ENCODE assay signal across 8 mouse cellular contexts in the genomic region with DNA sequence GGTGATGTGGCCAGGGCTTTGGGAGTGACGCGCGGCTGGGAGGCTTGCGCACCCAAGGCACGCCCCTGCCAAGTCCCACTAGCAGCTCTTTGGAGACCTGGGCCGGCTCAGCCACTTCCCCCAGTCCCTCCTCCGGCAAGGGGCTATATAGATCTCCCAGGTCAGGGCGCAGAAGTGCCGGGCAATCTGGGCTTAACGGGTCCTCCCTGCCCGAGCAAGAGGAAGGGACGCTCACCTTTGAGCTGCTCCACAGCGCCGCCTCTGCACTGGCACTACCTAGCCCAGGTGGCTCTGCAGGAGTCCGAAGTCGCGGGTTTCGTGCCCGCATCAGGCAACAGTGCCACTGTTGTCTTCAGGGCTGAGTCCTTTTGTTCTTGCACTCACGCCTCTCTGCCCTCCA. TPM values are rescaled to one million over a fixed set of nuclear protein-coding genes. Genes with fewer than 3 reads are reported as not detected.
DNase-seq lines count a peak whose midpoint lies in the region; ATAC-seq lines count a peak whose summit lies in the region.

A gene (plus strand): TSS at position 177 of the 400 bp plus-strand sequence.

- intact Hi-C loops in heart, postnatal 10 days (cut with DNase I): no loop called here

- no peak within 1 kb of the TSS for H3K9ac ChIP-seq in lung, embryonic 16.5 days (ENCODE audit: low read length)

- H3K9me3 ChIP-seq in lung, embryonic 16.5 days (ENCODE audit: control insufficient read depth, low read length): no peaks in the 10 kb centered on the region

- no peak for DNase-seq in lung, adult 18-20 months
- DNase-seq in cerebellum, postnatal 14 days: peak; percentile 35 to 45
- DNase-seq in heart, postnatal 10 days: no peak
- DNase-seq in layer of hippocampus, postnatal 25 days (ENCODE audit: extremely low spot score in 1 of 2, low spot score in 1 of 2): no peak
- DNase-seq in urinary bladder, postnatal 4 days (ENCODE audit: low spot score in 2 of 2): no peak

- H3K36me3 ChIP-seq in lung, embryonic 16.5 days (ENCODE audit: control insufficient read depth, insufficient read depth, low read length): no peaks in the 10 kb centered on the region

- peak within 1 kb of the TSS; percentile 27 for H3K4me3 ChIP-seq in lung, embryonic 16.5 days (ENCODE audit: low read length)

- no peak for ATAC-seq in lung, embryonic 16.5 days (ENCODE audit: low read depth)
- peak; percentile 23; the same call in 1 of the 2 replicates for ATAC-seq in megakaryocyte progenitor cell, adult 5-6 weeks (replicated peaks; ENCODE audit: poor library complexity)
- ATAC-seq in granulocyte monocyte progenitor cell, adult 5-6 weeks (replicated peaks; ENCODE audit: poor library complexity, severe bottlenecking): no peak

- H3K4me1 ChIP-seq in lung, embryonic 16.5 days (replicated peaks; ENCODE audit: control insufficient read depth, insufficient read depth, low read length): no peaks in the 10 kb centered on the region

- WGBS in lung, embryonic 16.5 days: 2% methylated on average over 20 of the region's 20 CpGs

- H3K4me2 ChIP-seq in lung, embryonic 16.5 days (ENCODE audit: low read depth, low read length): peak within 1 kb of the TSS; percentile 45

- peaks cover 21% of the 10 kb centered on the region for H3K27me3 ChIP-seq in lung, embryonic 16.5 days (ENCODE audit: control insufficient read depth, insufficient read depth, low read depth, low read length)

- H3K27ac ChIP-seq in lung, embryonic 16.5 days (ENCODE audit: low read length): no peak within 1 kb of the TSS

RNA-seq across cellular contexts. Expression of the gene that starts here (rescaled TPM):
- 0.16 TPM in 1 of 2 replicates, not detected in the other for polyA plus RNA-seq in lung, embryonic 16.5 days (2015; fragmentation: Nextera tagmentation; extraction: Ambion mirVana)
- total RNA-seq in heart, postnatal 10 days (2021): 100 to 1,000 TPM; 110 to 572 TPM
- total RNA-seq in megakaryocyte progenitor cell, adult 5-6 weeks (2015): not detected in 2 replicates
- total RNA-seq in megakaryocyte progenitor cell, adult 5-6 weeks (2017): not detected in 2 replicates
- not detected for total RNA-seq in layer of hippocampus, postnatal 25 days (2021)
- total RNA-seq in granulocyte monocyte progenitor cell, adult 5-6 weeks (2014; fragmentation: Nextera tagmentation): not detected in 2 replicates
- total RNA-seq in granulocyte monocyte progenitor cell, adult 5-6 weeks (2017): not detected in 2 replicates

Comparison
In these comparisons a context has a peak if more than half of its experiments do, and no peak if none do; other contexts are left out.
1. RNA of the gene that starts here (total RNA-seq): 110 to 572 TPM in heart, postnatal 10 days; not detected in layer of hippocampus, postnatal 25 days, not detected in megakaryocyte progenitor cell, adult 5-6 weeks and not detected in granulocyte monocyte progenitor cell, adult 5-6 weeks; every median in the first group is over 100 times any median in the second.
2. Peak in ATAC-seq in megakaryocyte progenitor cell, adult 5-6 weeks; RNA of the gene not detected or under 1 TPM.
3. DNase-seq: peak in cerebellum, postnatal 14 days (2 of 2); none in lung, adult 18-20 months (0 of 2), heart, postnatal 10 days (0 of 2), layer of hippocampus, postnatal 25 days (0 of 2) and urinary bladder, postnatal 4 days (0 of 2).